Mouse (Mus musculus): ENCODE results near the gene Tbc1d1.

The Tbc1d1 gene

DNA sequence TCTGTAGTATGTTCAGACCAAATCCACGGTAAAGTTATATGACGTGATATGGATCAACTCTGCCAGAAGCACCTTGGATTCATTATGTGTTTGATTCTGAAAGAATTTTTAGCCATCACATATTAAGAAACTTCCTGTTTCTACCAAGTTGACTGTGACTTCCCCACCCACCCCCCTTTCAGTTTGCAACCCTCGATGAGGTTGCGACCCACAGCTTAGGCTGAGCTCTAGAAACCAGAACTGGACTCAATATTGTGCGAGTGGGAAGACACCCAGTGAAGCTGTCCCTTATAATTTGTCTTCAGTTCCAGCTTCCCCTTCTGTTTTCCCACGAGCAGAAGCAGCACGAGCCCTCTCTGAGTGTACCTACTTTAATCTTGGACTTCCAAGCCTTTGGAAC, 55.2 kb downstream of the Tbc1d1 start:
- DNase-seq = no peak

DNA sequence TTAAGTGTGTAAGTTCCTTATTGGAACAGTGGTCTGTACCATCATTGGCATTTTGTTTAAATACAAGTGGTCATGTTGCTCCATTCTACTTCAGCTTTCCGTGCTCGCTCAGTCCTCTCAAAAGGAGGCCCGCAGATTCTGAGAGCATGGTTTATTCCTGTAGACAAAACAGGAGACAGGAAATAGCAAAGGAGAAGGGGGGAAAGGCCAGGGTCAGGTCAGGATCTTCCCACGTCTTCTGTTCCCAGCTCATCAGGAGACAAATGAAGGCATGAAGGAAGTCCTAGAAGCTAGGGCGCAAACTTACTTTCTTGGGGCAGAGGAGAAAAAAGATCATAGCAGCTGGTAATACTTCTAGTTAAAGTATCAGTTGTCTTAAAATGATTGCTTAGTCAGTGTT, 56.1 kb downstream of the Tbc1d1 start:
- no peak for DNase-seq

DNA sequence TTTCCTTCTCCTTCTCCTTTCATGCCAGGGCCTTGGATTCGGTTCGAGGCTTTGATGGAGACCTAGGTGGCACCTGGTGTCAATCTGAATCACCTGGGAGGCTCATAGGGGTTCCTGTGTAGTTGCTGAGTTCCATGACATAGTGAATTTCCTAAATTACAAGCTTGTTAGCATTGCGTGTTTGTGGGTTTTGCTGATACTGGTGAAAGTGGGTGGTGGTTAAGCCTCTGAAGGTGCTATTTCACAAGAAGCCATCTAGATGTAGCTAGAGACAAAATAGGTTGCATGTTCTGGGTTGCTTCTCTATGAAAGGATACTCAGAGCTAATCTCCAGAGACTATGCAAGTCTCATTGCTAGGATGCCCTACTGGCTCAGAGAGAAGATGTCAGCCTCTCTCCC, 56.5 kb downstream of the Tbc1d1 start:
- DNase-seq = no peak

DNA sequence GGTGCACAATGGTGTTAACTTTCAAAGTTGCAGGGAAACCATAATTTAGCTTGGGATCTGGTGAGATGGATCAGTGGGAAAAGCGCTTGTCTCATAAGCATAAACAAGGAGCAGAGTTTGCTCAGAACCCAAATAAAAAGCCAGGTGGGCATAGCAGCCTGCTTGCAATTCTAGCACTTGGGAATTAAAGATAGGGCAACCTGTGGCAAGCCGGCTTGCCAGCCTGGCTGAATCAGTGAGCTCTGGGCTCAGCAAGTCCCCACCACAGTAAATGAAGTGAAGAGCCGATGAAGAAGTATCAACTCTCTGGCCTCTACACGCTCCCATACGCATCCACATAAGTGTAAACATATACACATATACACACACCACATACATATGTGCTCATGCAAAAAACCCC, 59.7 kb downstream of the Tbc1d1 start:
- DNase-seq = no peak

DNA sequence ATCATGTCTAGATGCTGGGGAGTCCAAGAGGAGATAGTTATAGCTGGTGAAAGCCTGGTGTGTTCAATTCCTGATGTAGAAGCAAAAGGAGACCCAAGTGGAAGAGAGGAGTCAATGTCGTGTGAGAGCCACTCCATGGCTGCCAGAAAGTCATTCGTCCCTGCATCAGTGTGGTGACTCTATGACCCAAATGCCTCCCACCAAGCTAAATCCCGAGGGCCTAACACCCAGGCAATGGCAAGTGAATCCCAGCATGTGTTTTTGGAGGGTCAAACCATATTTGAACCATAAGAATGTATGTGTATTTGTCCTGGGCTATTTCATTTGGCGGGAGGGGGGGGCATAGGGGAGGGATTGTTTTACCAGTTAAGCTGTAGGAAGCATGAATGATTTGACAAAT, 60.2 kb downstream of the Tbc1d1 start:
- DNase-seq = no peak

DNA sequence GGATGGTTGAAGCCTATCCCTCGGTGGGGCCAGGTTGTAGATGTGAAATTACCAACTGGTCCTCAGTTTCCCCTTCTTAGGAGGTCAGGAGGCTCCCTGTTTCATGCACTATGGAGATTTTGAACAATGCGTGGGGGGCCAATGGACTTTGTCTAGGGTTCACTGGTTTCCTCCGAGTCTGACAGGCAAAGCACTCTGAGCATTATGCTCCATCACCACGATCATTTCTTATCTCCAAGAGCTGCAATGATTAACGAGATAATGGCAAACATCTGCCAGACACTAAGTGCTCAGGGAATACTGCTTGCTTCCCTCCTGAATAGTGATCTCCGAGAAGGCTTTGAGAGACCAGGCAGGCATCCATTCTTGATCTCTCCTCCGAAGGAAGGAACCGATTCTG, 61.2 kb downstream of the Tbc1d1 start:
- DNase-seq = no peak

DNA sequence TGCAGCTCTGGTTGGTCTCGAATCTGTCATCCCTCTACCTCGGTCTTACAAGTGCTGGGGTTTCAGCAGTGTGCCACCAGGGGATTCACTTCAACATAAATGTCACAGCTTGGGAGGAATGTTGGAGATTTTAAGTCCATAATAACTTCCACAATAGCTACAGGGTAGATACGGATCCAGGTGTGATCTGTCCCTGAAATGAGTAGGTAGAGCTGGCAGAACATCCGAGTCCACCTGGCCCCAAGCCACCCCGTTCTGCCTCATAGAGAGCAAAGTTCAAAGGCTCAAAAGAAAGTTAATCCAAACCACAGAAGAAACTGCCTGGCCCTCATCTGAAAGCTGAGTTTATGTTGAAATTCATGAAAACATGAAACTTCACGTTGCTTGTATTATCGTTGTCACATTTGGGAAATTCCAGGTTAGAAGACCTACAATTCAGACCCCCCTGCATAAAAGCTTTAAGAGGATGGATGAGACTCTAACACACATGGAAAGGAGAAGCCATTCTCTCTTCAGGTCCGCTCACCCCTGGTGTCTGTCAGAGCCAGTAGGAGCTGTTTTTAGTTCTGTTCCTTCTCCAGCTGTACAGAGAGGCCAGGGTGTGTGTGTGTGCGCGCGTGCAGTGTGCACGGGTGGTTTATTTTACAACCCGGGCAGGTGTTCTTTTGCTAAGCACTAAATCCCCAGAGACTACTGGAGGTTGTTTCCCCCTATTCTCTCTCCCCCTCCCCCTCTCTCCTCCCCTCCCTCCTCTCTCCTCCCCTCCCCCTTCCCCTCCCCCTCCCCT, 61.9 kb downstream of the Tbc1d1 start:
- no peak for DNase-seq

DNA sequence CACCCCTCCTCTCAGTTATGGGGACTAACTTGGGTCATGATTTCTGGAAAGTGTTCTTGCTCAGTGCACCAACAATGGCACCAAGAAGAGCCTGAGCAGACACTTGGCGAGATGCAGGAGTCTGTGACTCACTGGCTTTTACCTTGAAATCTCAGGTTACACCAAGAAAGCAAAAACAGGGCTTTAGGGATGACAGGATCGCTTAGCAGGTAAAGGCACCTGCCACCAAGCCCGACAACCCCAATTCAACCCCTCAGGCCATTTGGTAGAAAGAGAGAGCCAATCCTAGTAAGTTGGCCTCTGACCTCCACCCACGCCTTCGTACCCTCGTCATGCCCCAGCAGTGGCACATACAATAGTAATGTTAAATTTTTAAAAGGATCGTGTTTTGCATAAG, 62.5 kb downstream of the Tbc1d1 start:
- DNase-seq = no peak

DNA sequence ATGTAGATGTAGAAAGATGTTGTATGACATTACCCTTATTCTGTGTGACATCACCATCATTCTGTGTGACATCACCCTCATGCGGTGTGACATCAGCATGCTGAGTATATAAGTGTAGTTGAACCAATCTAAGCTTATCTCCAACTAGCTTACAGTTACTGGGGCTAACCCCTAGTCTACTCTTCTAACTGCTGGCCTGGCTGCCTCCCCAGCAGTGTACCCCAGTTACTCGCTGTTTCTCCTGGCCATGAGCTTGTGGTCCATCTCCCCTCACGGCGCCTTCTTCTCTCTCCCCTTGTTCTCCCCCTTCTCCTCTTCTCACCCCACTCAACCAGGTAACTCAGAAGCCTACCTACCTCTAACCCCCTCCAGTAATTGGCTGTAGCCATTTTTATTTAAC, 64.7 kb downstream of the Tbc1d1 start:
- DNase-seq = no peak

DNA sequence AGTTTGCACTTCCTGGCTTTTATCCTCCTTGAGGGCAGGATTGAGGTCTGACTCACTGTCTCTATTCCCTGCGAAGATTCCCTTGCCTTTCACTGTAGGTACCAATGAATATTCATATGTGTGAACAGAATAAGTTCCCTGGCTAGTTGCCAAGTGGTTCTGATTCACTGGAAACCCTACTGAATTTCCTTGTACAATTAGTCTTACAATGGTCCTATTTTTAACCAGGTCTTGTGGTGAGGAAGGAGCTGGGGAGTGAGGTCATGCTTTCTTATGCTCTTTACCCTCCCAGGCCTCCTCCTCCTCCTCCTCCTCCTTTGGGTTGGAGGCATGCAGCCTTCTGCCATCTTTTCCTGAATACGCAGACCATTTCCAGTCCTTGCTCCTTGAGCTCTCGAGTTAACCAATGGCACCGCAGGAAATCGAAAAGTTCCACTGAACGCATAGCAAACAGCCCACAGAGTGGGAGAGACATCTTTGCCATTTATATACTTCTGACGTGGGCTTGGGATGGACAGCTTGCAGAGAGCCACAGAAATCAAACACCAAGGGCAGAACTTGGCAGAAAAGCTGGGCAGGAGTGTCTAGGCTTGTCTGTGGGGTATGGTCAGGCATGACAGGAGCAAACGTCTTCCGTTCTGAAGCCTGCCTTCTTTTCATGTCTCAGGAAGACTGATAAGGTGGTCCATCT, 68.8 kb downstream of the Tbc1d1 start:
- no peak for DNase-seq

DNA sequence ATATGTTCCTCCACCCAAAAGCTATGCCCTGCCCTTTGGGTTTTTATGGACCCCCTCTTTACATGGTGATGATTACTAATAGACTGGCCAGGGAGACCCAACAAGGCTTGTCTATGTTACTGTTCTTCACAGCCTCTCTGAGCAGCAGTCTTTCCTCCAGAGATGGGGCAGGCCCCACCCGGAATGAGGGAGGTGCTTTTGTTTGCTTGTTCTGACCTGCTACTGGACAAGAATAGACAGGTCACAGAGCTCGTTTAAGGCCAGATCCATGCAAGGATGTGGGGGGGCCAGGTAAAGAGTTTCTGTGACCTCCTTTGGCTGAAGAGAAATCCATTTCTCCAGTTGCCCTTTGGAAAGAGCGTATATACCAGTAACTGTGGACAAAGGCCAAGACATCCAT, 72.1 kb downstream of the Tbc1d1 start:
- DNase-seq = no peak

DNA sequence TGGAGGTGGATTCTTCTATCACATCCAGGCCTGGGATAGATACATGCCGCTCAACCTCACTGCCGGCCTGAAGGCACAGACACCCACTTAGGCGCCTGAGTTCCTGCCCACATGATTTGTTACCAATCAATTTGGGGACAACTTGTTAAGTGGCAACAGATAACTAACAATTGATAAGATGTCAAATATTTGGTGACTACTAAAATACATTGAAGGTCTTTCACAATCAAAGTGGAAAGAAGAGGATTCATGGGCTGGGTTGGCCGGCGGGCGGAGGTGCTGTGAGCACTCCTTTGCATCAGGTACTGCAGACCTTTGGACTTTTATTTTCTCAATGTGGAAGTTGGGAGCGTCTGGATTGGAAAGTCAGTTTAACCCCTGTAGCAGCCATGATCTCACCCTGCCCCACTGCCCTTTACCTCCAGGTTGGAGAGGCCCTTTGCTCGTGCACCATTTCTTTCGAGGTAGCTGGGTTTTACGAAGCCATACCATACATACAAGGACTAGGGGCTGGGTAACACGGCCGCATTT, 73.3 kb downstream of the Tbc1d1 start:
- DNase-seq = no peak

DNA sequence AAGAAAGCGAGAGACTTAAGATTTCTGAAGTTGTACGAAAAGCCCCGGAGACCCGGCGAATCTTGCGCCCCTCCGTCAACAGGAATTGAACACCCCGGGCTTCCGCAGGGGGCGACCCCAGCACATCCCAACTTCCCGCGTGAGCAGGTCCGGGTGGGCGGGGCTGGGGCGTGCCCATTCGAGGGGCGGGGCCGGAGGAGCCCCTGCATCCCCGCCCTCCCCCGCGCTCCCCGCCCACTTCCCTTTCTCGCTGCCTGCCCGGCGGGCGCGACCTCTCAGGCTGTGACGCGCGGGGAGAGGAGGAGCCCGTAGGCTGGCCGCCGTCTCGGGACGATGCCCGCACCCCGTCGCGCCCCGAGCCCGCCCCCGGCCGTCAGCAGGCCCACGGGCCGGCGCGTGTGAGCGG, 74.0 kb downstream of the Tbc1d1 start:
- peak; percentile 71 to 72 for DNase-seq

DNA sequence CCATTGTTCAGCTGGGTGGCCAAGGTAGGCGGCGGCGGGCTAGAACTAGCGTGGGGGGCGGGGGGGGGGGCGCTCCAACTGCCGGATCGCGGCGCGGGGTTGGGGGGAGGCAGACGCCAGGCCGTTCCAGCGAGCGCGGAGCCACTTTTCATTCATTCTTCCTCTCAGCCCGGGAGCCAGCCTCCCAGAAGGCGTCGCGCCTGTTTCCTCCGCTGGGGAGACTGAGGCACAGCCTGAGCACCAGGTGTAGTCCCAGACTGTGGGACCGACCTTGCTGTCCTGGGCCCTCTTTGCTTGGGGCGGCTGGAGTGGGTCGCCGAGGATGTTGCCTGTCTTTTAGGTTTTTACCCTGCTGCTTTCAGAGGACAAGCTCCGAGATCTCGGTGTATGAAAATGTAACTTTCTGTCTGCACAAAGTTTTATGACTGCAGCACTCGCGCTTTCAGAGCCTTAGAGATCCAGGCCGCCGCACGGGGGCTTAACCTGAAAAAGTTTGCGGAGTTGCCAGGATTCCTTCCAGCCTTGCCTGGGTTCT, 74.5 kb downstream of the Tbc1d1 start:
- DNase-seq = peak in 1 of 2 experiments; percentile 14

DNA sequence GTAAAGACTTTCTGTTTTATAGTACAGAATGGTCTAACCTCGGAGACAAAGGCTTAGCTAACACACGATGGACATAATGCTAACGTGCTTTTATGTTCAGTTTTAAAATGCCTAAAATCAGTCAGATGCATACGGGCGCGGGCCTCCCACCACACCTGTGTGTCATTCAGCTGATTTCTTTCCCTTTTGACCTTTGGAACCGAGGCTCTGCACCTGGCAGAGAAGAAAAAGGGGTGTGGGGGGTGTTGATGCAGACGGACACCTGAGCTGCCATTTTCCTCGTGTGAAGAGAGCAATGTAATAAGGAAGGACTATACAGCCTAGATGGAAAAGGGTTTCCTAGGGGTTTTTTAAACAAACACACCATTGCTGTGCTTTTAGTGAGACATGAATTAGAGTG, 76.8 kb downstream of the Tbc1d1 start:
- no peak for DNase-seq

DNA sequence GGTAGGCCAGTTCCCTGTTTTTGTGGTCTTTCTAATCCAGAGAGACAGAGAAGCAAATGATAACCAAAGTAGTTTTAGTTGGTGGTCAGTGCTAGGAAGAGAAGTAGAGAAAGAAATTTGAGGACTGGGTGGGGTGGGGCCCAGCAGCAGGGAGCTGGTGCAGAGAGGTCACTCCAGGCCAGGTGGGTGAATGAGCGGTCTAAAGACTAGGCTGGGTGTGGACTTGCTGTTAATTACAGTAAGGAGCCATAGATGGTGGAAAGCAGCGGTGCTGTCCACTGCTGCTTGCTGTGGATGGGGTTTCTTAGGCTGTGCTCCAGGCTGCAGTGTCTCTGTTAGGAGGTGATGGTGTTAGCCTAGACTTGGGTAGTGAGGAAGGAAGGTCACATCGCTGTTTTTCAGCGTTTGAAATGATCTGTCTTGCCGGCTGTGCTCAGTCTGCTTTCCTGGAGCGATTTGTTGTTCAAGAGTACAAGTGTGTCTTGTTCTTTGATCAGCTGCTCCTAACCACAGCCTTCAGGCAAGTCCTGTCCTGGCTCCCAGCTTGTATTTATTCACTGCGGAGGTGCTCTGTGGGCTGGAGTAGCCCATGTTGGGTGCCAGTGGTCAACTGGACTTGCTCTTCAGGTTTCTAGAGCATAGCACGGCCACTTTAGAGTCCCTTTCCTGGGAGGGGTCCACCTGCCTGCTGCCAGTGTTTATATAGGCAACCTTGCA, 78.3 kb downstream of the Tbc1d1 start:
- DNase-seq = no peak

DNA sequence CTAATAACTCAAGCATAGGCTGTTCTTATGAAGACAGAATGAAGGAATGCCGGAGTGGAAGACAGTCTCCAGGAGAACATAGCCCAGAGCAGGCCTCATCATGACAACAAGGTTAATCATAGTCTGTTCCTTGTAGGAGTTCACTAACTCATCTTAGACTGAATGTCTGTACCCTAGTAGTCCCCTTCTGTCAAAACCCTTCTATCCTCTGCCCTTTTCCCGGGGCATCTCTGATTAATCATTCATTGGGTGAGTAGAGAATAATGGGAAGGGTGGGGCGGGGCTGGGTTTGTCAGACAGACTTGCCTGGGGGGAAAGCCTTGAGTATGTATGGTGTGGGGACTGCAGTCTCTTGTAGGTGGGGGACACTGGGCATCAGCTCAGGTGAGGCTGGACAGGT, 79.1 kb downstream of the Tbc1d1 start:
- DNase-seq = no peak

DNA sequence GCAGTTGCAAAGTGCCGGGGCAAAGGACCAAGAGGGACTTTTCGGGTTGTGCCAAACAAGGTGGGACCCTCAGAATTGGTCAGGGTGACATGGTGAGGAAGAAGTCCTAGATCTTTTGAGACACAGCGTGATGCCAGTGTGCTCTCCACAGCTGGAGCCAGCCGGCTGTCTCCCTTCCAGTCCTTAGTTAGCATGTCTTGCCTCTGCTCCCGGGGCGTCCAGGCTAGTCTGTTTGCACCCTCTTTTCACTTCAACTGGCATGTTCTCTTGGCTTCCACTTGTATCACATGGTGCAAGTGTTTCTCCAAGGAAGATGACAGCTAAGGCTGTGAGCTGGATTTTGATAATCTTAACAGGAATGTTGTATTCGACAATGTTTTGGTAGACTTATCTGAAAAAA, 80.5 kb downstream of the Tbc1d1 start:
- DNase-seq = no peak

DNA sequence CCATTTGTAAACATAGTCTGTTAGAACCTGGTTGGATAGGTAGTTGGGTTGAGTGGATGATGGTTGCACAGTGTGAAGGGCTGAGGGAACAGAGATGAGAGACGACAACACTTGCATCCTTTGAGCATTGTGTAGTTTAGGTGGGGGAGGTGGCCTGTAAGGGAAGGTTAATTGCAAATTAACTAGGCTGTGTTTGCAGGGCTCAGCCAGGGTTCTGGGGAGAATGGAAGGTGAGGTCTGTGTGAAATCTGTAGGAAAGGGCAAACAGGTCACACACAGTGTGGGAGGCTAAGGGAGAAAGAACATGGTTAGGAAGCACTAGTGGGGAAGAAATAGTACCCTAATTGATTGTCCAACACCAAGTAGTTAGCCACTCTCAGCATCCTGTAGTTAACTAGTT, 81.2 kb downstream of the Tbc1d1 start:
- DNase-seq = no peak

DNA sequence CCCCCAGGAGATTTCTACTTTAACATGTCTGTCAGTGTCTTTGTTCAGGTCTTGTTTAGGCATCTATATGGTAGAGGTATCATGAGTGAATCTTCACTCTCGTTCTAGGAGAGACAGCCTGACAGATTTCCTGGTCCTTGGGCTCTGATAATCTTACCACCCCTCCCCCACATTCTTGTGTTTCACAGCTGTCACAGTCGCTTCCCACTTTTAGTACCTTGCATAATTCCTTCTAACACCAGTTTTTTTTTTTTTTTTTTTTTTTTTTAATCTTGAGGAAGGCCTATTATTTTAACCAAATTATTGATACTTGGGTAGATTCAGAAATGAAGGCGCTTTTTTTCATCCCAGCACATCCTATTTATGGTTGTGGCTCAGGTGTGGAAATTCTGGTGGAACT, 81.6 kb downstream of the Tbc1d1 start:
- no peak for DNase-seq

DNA sequence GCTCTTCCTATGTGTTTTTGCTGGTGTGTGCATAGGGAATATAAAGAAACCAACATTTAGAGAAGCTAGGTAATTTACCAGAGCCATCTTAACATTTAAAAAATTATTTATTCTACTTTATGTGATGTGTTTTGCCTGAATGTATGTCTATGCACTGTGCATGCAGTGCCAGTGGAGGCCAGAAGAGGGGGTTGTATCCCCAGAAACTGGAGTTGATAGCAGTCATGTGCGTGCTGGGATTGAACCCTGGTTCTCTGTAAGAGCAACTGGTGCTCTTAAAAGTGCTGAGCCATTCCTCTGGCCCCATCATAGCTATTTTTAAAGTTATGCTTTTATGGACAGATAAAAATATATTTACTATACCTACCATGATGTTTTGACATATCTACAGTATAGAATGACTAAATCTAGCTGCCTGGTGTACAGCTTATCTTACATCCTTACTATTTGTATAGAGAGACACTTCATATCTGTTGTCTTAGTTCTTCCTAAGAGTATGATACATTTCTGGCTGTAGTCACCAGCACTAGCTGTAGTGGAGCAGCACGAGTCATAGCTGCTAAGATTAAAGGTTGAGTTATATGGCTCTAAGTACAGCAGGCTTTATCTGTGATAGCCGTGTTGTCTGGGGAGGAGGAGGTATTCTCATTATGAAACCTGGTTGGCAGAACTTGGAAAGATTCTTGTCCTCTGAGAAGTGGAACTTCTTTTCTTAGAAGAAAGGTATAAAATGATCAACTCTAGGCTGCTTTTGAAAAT, 83.0 kb downstream of the Tbc1d1 start:
- no peak for DNase-seq

DNA sequence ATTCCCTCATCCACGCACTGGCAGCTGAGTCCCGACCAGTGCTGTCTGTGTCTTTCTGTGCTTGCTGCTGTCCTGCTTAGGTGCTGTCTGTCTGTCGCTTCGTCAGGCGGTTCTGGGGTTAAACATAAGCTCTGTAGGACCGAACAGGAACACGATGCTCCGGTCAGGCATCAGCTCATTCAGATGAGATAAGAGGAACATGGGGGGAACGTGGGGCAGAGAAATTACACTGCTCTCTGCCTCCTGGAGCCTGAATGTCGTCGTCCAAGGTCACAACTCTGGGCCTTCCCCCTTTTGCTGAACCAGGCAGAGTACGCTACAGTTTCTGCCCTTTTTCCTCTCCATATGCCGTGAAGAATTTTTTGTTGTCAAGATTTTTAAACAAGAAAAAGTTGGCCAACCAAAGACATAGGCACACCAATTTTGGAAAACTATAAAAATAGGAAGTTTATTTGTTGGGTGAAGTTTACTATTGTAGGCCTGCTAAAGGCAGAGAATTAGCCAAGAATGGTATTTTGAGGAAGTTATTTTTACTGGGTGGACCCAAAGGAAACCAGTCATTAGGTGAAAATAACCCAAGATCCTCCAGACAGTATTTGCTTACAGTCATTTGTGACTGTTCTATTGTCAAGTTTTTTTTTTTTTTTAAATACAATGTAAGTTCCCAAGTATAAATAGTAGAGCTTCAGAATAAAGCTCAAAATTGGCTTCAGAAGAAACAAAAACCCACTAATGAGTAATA, 85.0 kb downstream of the Tbc1d1 start:
- DNase-seq = no peak
